Mouse (Mus musculus) neural tube, embryonic 13.5 days (tissue): Measurements from ENCODE around the gene Zc2hc1c. TPM values are rescaled to one million over a fixed set of nuclear protein-coding genes. Genes with fewer than 3 reads are reported as not detected.

Experiments
- ATAC-seq: fragments of 200-750 bp; cut with Nextera tagmentation; 2 replicates; pipeline ENCODE4 v1.8.0; 2017; ENCODE audit warnings: low read depth, mild to moderate bottlenecking, moderate TSS enrichment, moderate library complexity
- H3K27ac ChIP-seq: fragments of 300-500 bp; sonication (generic); replicated peaks from 2 replicates; pipeline ENCODE4 v1.5.1; 2015; ENCODE audit warnings: moderate library complexity, mild to moderate bottlenecking, inconsistent platforms
- H3K27me3 ChIP-seq: fragments of 300-500 bp; sonication (generic); 2 replicates; pipeline ENCODE4 v1.6.1; 2015; ENCODE audit warnings: mild to moderate bottlenecking, inconsistent platforms
- H3K36me3 ChIP-seq: fragments of 300-500 bp; sonication (generic); 2 replicates; pipeline ENCODE4 v1.6.1; 2015; ENCODE audit warnings: mild to moderate bottlenecking, inconsistent platforms
- H3K4me1 ChIP-seq: fragments of 300-500 bp; sonication (generic); replicated peaks from 2 replicates; pipeline ENCODE4 v1.6.1; 2015; ENCODE audit warnings: inconsistent platforms
- H3K4me2 ChIP-seq: fragments of 300-500 bp; sonication (generic); 2 replicates; pipeline ENCODE4 v1.6.1; 2015; ENCODE audit warnings: inconsistent platforms, mild to moderate bottlenecking, moderate library complexity
- H3K4me3 ChIP-seq: fragments of 300-500 bp; sonication (generic); 2 replicates; pipeline ENCODE4 v1.5.1; 2015; ENCODE audit warnings: mild to moderate bottlenecking, inconsistent platforms
- H3K9ac ChIP-seq: fragments of 300-500 bp; sonication (generic); 2 replicates; pipeline ENCODE4 v1.6.1; 2015; ENCODE audit warnings: moderate library complexity, mild to moderate bottlenecking, inconsistent platforms
- H3K9me3 ChIP-seq: fragments of 300-500 bp; sonication (generic); 2 replicates; pipeline ENCODE4 v1.6.1; 2016; ENCODE audit warnings: inconsistent platforms
- WGBS: fragments of 180-500 bp; shearing (Covaris S2); methylation state at CpG from one replicate; pipeline ENCODE4 v1.1.7; 2015; 5-methylcytosine and 5-hydroxymethylcytosine counted together
- microRNA-seq: library from miRNA; unstranded; fragments of <30 nt; microRNA quantifications from one replicate; pipeline ENCODE4, GENCODE M21; 2016
- polyA plus RNA-seq: library from polyadenylated mRNA; unstranded; fragments of >200 nt; fragmentation: Nextera tagmentation; extraction: Ambion mirVana; gene quantifications from 2 replicates; pipeline ENCODE4 v1.2.1, GENCODE M21; 2015

Gene Zc2hc1c
- polyA plus RNA-seq, 1 experiment from 2014 or later, result 1.1 TPM

- no peaks in the 10 kb centered on the region for H3K27me3 ChIP-seq
- no peak overlapping the region for H3K27ac ChIP-seq
- no peak overlapping the region for H3K9ac ChIP-seq
- H3K4me3 ChIP-seq, result no peak overlapping the region
- WGBS, result 95% methylated on average over 6 of the region's 6 CpGs
- peaks cover 37% of the 10 kb centered on the region for H3K36me3 ChIP-seq
- H3K4me2 ChIP-seq, result no peak overlapping the region
- no peak for ATAC-seq
- H3K4me1 ChIP-seq, result peaks cover 10% of the 10 kb centered on the region; the same call in 1 of the 2 replicates
- H3K9me3 ChIP-seq, result no peaks in the 10 kb centered on the region
These were observed 57.2 kb downstream of the Zc2hc1c start for GRCm38 (mm10) chr12:85345559-85345958.

GRCm38 (mm10) chr12:85346374-85346773, 58.0 kb downstream of the Zc2hc1c start:
- Histone ChIP-seq H3K36me3 (peaks cover 37% of the 10 kb centered on the region), H3K27me3 (no peaks in the 10 kb centered on the region), H3K4me1 (peaks cover 8% of the 10 kb centered on the region), H3K9ac (no peak overlapping the region), H3K4me2 (no peak overlapping the region), H3K27ac (no peak overlapping the region), H3K4me3 (no peak overlapping the region), H3K9me3 (no peaks in the 10 kb centered on the region)
- ATAC-seq, result 0 out of 2 replicates have a peak, but pooled peaks have one; percentile 12
- WGBS, result 67% methylated on average over 3 of the region's 3 CpGs

- Histone ChIP-seq H3K9me3 (no peaks in the 10 kb centered on the region), H3K27me3 (no peaks in the 10 kb centered on the region), H3K4me1 (peaks cover 14% of the 10 kb centered on the region; the same call in 1 of the 2 replicates), H3K4me3 (no peak overlapping the region), H3K36me3 (peaks cover 37% of the 10 kb centered on the region), H3K27ac (0 out of 2 replicates have a peak overlapping the region, but pooled peaks have one; percentile 28), H3K9ac (no peak overlapping the region), H3K4me2 (no peak overlapping the region)
- ATAC-seq, result no peak
- WGBS, result 83% methylated on average over 3 of the region's 3 CpGs
These were observed 58.8 kb downstream of the Zc2hc1c start for GRCm38 (mm10) chr12:85347196-85347595.

GRCm38 (mm10) chr12:85348338-85348737, 59.9 kb downstream of the Zc2hc1c start:
- ATAC-seq, result no peak
- Histone ChIP-seq H3K4me3 (no peak overlapping the region), H3K9me3 (no peaks in the 10 kb centered on the region), H3K27ac (no peak overlapping the region), H3K4me1 (peaks cover 14% of the 10 kb centered on the region; the same call in 1 of the 2 replicates), H3K9ac (no peak overlapping the region), H3K27me3 (no peaks in the 10 kb centered on the region), H3K4me2 (no peak overlapping the region), H3K36me3 (peaks cover 41% of the 10 kb centered on the region)
- 88% methylated on average over 6 of the region's 6 CpGs for WGBS

Small RNA genes within 50 kb of the gene (microRNA-seq; reads per million reads assigned to microRNA genes)
- gene Mir6938, result 0.44 reads per million

Other genes starting within 250 kb of the Zc2hc1c start
- 3.9 and 5.4 TPM in 2 replicates for gene Prox2, start 177.8 kb upstream of the Zc2hc1c start, polyA plus RNA-seq
- gene Dlst, start 177.8 kb upstream of the Zc2hc1c start, polyA plus RNA-seq, result 108 and 116 TPM in 2 replicates
- gene Rps6kl1, start 137.3 kb upstream of the Zc2hc1c start, polyA plus RNA-seq, result 24.0 and 28.7 TPM in 2 replicates
- 11.6 and 12.6 TPM in 2 replicates for gene Pgf, start 110.8 kb upstream of the Zc2hc1c start, polyA plus RNA-seq
- gene Eif2b2, start 69.1 kb upstream of the Zc2hc1c start, polyA plus RNA-seq, result 85.5 and 85.6 TPM in 2 replicates
- gene Mlh3, start 18.0 kb upstream of the Zc2hc1c start, polyA plus RNA-seq, result 8.7 and 9.6 TPM in 2 replicates
- gene Acyp1, start 153 bp upstream of the Zc2hc1c start, polyA plus RNA-seq, result 66.1 and 74.5 TPM in 2 replicates
- gene Nek9, start 50.8 kb downstream of the Zc2hc1c start, polyA plus RNA-seq, result 14.7 and 15.2 TPM in 2 replicates
- gene Tmed10, start 86.3 kb downstream of the Zc2hc1c start, polyA plus RNA-seq, result 231 TPM in 2 replicates
- gene Fos, start 185.3 kb downstream of the Zc2hc1c start, polyA plus RNA-seq, result 1.9 and 2.8 TPM in 2 replicates